Mouse (Mus musculus): ENCODE measurements around the gene Gpr22. TPM values are rescaled to one million over a fixed set of nuclear protein-coding genes. Genes with fewer than 3 reads are reported as not detected.
A peak's percentile ranks its signal among the peaks of the same experiment; 100 is the strongest.

Gene Gpr22
- polyA plus RNA-seq, 1 experiment from 2014 or later = 29.9 TPM

GRCm38 (mm10) chr12:31706168-31706567 lies 7.6 kb downstream of the Gpr22 start:
- ATAC-seq (ENCODE audit: low FRiP score, low TSS enrichment) (no peak), DNase-seq (no peak)
- H3K36me3 ChIP-seq (ENCODE audit: control insufficient read depth, insufficient read depth, low read length) = no peaks in the 10 kb centered on the region
- H3K9ac ChIP-seq (replicated peaks; ENCODE audit: low read length) = no peak overlapping the region
- H3K27ac ChIP-seq (replicated peaks; ENCODE audit: low read depth, low read length) = no peak overlapping the region
- no peaks in the 10 kb centered on the region for H3K9me3 ChIP-seq (ENCODE audit: control insufficient read depth, low read length)
- 62% methylated on average over 2 of the region's 2 CpGs for WGBS
- no peak overlapping the region for H3K4me2 ChIP-seq (ENCODE audit: low read length)
- H3K4me1 ChIP-seq (ENCODE audit: control insufficient read depth, insufficient read depth, low read length) = peaks cover 12% of the 10 kb centered on the region; the same call in 1 of the 2 replicates
- H3K27me3 ChIP-seq (ENCODE audit: control insufficient read depth, insufficient read depth, low read length) = no peaks in the 10 kb centered on the region
- H3K4me3 ChIP-seq (replicated peaks; ENCODE audit: low read depth, low read length) = no peak overlapping the region

- no peak overlapping the region for H3K4me3 ChIP-seq (replicated peaks; ENCODE audit: low read depth, low read length)
- H3K27me3 ChIP-seq (ENCODE audit: control insufficient read depth, insufficient read depth, low read length) = no peaks in the 10 kb centered on the region
- H3K4me1 ChIP-seq (ENCODE audit: control insufficient read depth, insufficient read depth, low read length) = no peaks in the 10 kb centered on the region
- H3K9ac ChIP-seq (replicated peaks; ENCODE audit: low read length) = no peak overlapping the region
- H3K36me3 ChIP-seq (ENCODE audit: control insufficient read depth, insufficient read depth, low read length) = no peaks in the 10 kb centered on the region
- H3K4me2 ChIP-seq (ENCODE audit: low read length) = no peak overlapping the region
- H3K27ac ChIP-seq (replicated peaks; ENCODE audit: low read depth, low read length) = no peak overlapping the region
- 61% methylated on average over 6 of the region's 6 CpGs for WGBS
- no peak for ATAC-seq (ENCODE audit: low FRiP score, low TSS enrichment)
- peak; percentile 11 for DNase-seq
- H3K9me3 ChIP-seq (ENCODE audit: control insufficient read depth, low read length) = no peaks in the 10 kb centered on the region
These were observed 9.8 kb downstream of the Gpr22 start for GRCm38 (mm10) chr12:31703904-31704303.

GRCm38 (mm10) chr12:31701411-31701810 lies 12.3 kb downstream of the Gpr22 start:
- H3K27ac ChIP-seq (replicated peaks; ENCODE audit: low read depth, low read length) = no peak overlapping the region
- DNase-seq (no peak), ATAC-seq (ENCODE audit: low FRiP score, low TSS enrichment) (no peak)
- no peaks in the 10 kb centered on the region for H3K36me3 ChIP-seq (ENCODE audit: control insufficient read depth, insufficient read depth, low read length)
- no peak overlapping the region for H3K9ac ChIP-seq (replicated peaks; ENCODE audit: low read length)
- no peaks in the 10 kb centered on the region for H3K27me3 ChIP-seq (ENCODE audit: control insufficient read depth, insufficient read depth, low read length)
- 85% methylated on average over 5 of the region's 5 CpGs for WGBS
- no peaks in the 10 kb centered on the region for H3K4me1 ChIP-seq (ENCODE audit: control insufficient read depth, insufficient read depth, low read length)
- H3K4me2 ChIP-seq (ENCODE audit: low read length) = no peak overlapping the region
- no peaks in the 10 kb centered on the region for H3K9me3 ChIP-seq (ENCODE audit: control insufficient read depth, low read length)
- no peak overlapping the region for H3K4me3 ChIP-seq (replicated peaks; ENCODE audit: low read depth, low read length)

DNA sequence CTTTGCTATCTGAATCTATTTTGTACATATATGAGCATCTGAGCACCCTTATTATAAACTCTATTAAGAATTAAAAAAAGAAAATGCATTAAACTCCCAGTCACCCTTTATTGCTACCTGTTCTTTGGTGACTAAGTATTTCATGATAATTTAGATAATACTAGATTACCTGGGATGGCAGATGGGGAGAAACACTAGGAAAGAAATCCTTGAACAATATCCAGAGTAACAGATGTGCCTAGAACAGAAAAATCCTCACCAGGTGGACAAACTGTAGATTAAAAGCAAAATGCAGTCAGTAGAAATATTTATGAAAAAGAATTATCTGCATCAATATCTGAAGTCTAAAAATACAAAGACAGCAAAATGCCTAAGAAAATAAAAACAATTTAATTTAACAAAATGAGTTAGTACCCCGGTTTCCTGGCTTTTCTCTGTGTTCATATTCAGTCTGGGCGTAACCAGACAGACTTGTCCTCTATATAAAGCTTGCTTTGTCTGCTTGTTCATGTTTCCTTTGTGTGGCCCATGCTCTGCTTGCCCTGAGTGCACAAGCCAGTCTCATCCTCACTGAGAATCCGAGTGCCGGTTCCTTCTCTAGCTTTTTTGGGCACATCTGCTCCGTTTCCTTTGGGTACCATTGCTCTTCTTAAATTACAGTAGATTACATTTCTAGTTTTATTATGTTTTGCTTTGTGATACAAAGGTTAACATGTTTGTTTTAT lies 13.0 kb downstream of the Gpr22 start:
- H3K4me3 ChIP-seq (replicated peaks; ENCODE audit: low read depth, low read length) = no peak overlapping the region
- H3K4me1 ChIP-seq (ENCODE audit: control insufficient read depth, insufficient read depth, low read length) = no peaks in the 10 kb centered on the region
- DNase-seq (peak; percentile 21), ATAC-seq (ENCODE audit: low FRiP score, low TSS enrichment) (no peak)
- H3K36me3 ChIP-seq (ENCODE audit: control insufficient read depth, insufficient read depth, low read length) = no peaks in the 10 kb centered on the region
- H3K27me3 ChIP-seq (ENCODE audit: control insufficient read depth, insufficient read depth, low read length) = no peaks in the 10 kb centered on the region
- no peak overlapping the region for H3K27ac ChIP-seq (replicated peaks; ENCODE audit: low read depth, low read length)
- WGBS = 60% methylated on average over 5 of the region's 5 CpGs
- no peaks in the 10 kb centered on the region for H3K9me3 ChIP-seq (ENCODE audit: control insufficient read depth, low read length)
- H3K4me2 ChIP-seq (ENCODE audit: low read length) = no peak overlapping the region
- no peak overlapping the region for H3K9ac ChIP-seq (replicated peaks; ENCODE audit: low read length)

DNA sequence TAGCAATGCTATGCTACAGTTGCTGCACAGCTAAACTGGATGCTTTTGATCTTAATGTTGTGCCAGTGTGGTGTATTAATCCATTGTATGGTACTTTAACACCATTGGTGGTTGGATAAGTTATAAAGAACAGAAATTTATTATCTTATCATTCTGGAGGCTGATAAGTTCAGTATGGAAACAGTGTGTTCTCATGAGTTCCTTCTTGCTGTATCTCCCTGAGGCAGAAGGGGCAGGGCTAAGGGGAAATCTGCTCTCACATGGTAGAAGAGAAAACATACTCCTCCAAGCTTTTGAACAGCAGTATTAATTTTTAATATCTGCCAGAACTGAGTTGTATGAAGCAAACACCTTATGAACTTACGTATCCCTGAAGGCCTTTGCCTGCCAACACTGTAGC lies 20.5 kb downstream of the Gpr22 start:
- no peak overlapping the region for H3K9ac ChIP-seq (replicated peaks; ENCODE audit: low read length)
- H3K27ac ChIP-seq (replicated peaks; ENCODE audit: low read depth, low read length) = no peak overlapping the region
- H3K4me1 ChIP-seq (ENCODE audit: control insufficient read depth, insufficient read depth, low read length) = no peaks in the 10 kb centered on the region
- H3K36me3 ChIP-seq (ENCODE audit: control insufficient read depth, insufficient read depth, low read length) = no peaks in the 10 kb centered on the region
- H3K4me2 ChIP-seq (ENCODE audit: low read length) = no peak overlapping the region
- WGBS = 88% methylated on average over 1 of the region's 1 CpGs
- H3K27me3 ChIP-seq (ENCODE audit: control insufficient read depth, insufficient read depth, low read length) = no peaks in the 10 kb centered on the region
- H3K4me3 ChIP-seq (replicated peaks; ENCODE audit: low read depth, low read length) = no peak overlapping the region
- DNase-seq (no peak), ATAC-seq (ENCODE audit: low FRiP score, low TSS enrichment) (no peak)
- H3K9me3 ChIP-seq (ENCODE audit: control insufficient read depth, low read length) = no peaks in the 10 kb centered on the region

- no peak for DNase-seq
- H3K27ac ChIP-seq (replicated peaks; ENCODE audit: low read depth, low read length) = no peak overlapping the region
- no peak overlapping the region for H3K4me2 ChIP-seq (ENCODE audit: low read length)
- no peak for ATAC-seq (ENCODE audit: low FRiP score, low TSS enrichment)
- no peak overlapping the region for H3K9ac ChIP-seq (replicated peaks; ENCODE audit: low read length)
- H3K4me3 ChIP-seq (replicated peaks; ENCODE audit: low read depth, low read length) = no peak overlapping the region
- no peaks in the 10 kb centered on the region for H3K4me1 ChIP-seq (ENCODE audit: control insufficient read depth, insufficient read depth, low read length)
- peaks cover 6% of the 10 kb centered on the region; the same call in 1 of the 2 replicates for H3K36me3 ChIP-seq (ENCODE audit: control insufficient read depth, insufficient read depth, low read length)
- no peaks in the 10 kb centered on the region for H3K9me3 ChIP-seq (ENCODE audit: control insufficient read depth, low read length)
- H3K27me3 ChIP-seq (ENCODE audit: control insufficient read depth, insufficient read depth, low read length) = no peaks in the 10 kb centered on the region
- WGBS = 95% methylated on average over 3 of the region's 3 CpGs
These were observed 27.1 kb downstream of the Gpr22 start for GRCm38 (mm10) chr12:31686679-31687078.

GRCm38 (mm10) chr12:31667187-31667586 lies 46.6 kb downstream of the Gpr22 start:
- Histone ChIP-seq H3K9ac (replicated peaks; ENCODE audit: low read length) (no peak overlapping the region), H3K9me3 (ENCODE audit: control insufficient read depth, low read length) (no peaks in the 10 kb centered on the region), H3K27ac (replicated peaks; ENCODE audit: low read depth, low read length) (no peak overlapping the region), H3K4me1 (ENCODE audit: control insufficient read depth, insufficient read depth, low read length) (no peaks in the 10 kb centered on the region), H3K4me3 (replicated peaks; ENCODE audit: low read depth, low read length) (no peak overlapping the region), H3K36me3 (ENCODE audit: control insufficient read depth, insufficient read depth, low read length) (peaks cover 33% of the 10 kb centered on the region), H3K27me3 (ENCODE audit: control insufficient read depth, insufficient read depth, low read length) (no peaks in the 10 kb centered on the region), H3K4me2 (ENCODE audit: low read length) (no peak overlapping the region)
- DNase-seq = no peak
- no peak for ATAC-seq (ENCODE audit: low FRiP score, low TSS enrichment)
- 58% methylated on average over 3 of the region's 3 CpGs for WGBS

DNA sequence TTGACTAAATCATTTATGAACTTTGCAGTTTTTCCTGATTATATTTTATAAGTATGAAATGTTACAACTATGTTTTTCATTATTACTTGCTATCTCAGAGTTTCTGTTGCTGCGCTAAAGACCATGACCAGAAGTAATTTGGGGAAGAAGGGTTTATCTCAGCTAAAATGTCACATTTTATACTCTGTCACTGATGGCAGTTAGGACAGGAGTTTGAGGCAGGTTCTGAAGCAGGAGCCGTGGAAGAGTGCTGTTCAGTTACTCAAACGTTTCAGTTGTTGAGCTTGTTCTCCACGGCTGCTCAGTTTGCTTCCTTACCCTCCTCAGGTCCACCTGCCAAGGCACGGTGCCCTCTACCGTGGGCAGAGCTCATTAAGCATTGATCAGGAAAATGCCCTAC lies 47.7 kb downstream of the Gpr22 start:
- Histone ChIP-seq H3K36me3 (ENCODE audit: control insufficient read depth, insufficient read depth, low read length) (peaks cover 33% of the 10 kb centered on the region), H3K27ac (replicated peaks; ENCODE audit: low read depth, low read length) (no peak overlapping the region), H3K4me1 (ENCODE audit: control insufficient read depth, insufficient read depth, low read length) (no peaks in the 10 kb centered on the region), H3K9ac (replicated peaks; ENCODE audit: low read length) (no peak overlapping the region), H3K4me2 (ENCODE audit: low read length) (no peak overlapping the region), H3K4me3 (replicated peaks; ENCODE audit: low read depth, low read length) (no peak overlapping the region), H3K9me3 (ENCODE audit: control insufficient read depth, low read length) (no peaks in the 10 kb centered on the region), H3K27me3 (ENCODE audit: control insufficient read depth, insufficient read depth, low read length) (no peaks in the 10 kb centered on the region)
- DNase-seq (no peak), ATAC-seq (ENCODE audit: low FRiP score, low TSS enrichment) (no peak)
- 77% methylated on average over 6 of the region's 6 CpGs for WGBS
